Mouse (Mus musculus) CH12.LX (cell line): ENCODE results near the gene Efnb2. TPM values are rescaled to one million over a fixed set of nuclear protein-coding genes. Genes with fewer than 3 reads are reported as not detected.

Experiments used
- DNase-seq: peaks from one replicate; pipeline ENCODE4 v3.0.0-alpha.2; 2013; ENCODE audit errors: extremely low read depth
- H3K27ac ChIP-seq: 2 replicates; pipeline ENCODE4 v1.5.1; 2012; ENCODE audit warnings: low read depth, mild to moderate bottlenecking, control low read depth, moderate library complexity; ENCODE audit not compliant: insufficient read depth
- H3K27me3 ChIP-seq: replicated peaks from 2 replicates; pipeline ENCODE3; 2012; ENCODE audit warnings: inconsistent platforms
- H3K36me3 ChIP-seq, 2 experiments: replicated peaks in 1 of 2; 2 replicates each; pipeline versions ENCODE3 to v1.6.1; 2012; ENCODE audit warnings: inconsistent platforms in 1 of 2, low read length in 1 of 2, mild to moderate bottlenecking in 1 of 2, mixed read lengths in 1 of 2, moderate library complexity in 1 of 2; ENCODE audit not compliant: control insufficient read depth in 1 of 2, insufficient read depth in 1 of 2
- H3K4me1 ChIP-seq, 2 experiments: 2 replicates each; pipeline ENCODE4 v1.6.1; 2012; ENCODE audit warnings: inconsistent platforms in 1 of 2, moderate library complexity in 1 of 2; ENCODE audit not compliant: insufficient read depth in 2 of 2, control insufficient read depth in 1 of 2
- H3K4me2 ChIP-seq: 2 replicates; pipeline ENCODE4 v1.6.1; 2012; ENCODE audit warnings: low read depth, mild to moderate bottlenecking, control low read depth; ENCODE audit not compliant: poor library complexity, insufficient read depth, severe bottlenecking
- H3K4me3 ChIP-seq, 3 experiments: fragments of 150-350 bp in 1 of 3; sonication (generic) in 1 of 3; replicated peaks in 1 of 3; 2 replicates each; pipeline versions ENCODE3 to v1.5.1; 2011 to 2012; ENCODE audit warnings: low read depth in 2 of 3, low read length in 2 of 3, mild to moderate bottlenecking in 2 of 3, moderate library complexity in 2 of 3, control low read depth in 1 of 3, improper control_type of control experiment in 1 of 3, inconsistent platforms in 1 of 3, mixed read lengths in 1 of 3; ENCODE audit not compliant: poor library complexity in 1 of 3
- H3K79me2 ChIP-seq: replicated peaks from 2 replicates; pipeline ENCODE4 v1.6.1; 2012; ENCODE audit warnings: mild to moderate bottlenecking, moderate library complexity; ENCODE audit not compliant: control insufficient read depth, poor library complexity, insufficient read depth, severe bottlenecking; ENCODE audit errors: extremely low read depth
- H3K9ac ChIP-seq: 2 replicates; pipeline ENCODE4 v1.6.1; 2012; ENCODE audit warnings: low read depth, mild to moderate bottlenecking, control low read depth, moderate library complexity; ENCODE audit not compliant: insufficient read depth
- H3K9me3 ChIP-seq: replicated peaks from 2 replicates; pipeline ENCODE3; 2012; ENCODE audit warnings: low read length, inconsistent platforms, mixed read lengths
- CHD1 ChIP-seq: IDR thresholded peaks from 2 replicates; pipeline ENCODE4 v1.6.1; 2012; ENCODE audit warnings: low read depth, low read length, improper control_type of control experiment, inconsistent platforms
- CHD2 ChIP-seq: IDR thresholded peaks from 2 replicates; pipeline ENCODE4 v1.6.1; 2011; ENCODE audit warnings: low read length, improper control_type of control experiment
- CTCF ChIP-seq, 2 experiments: IDR thresholded peaks in 1 of 2; conservative IDR thresholded peaks in 1 of 2; 2 replicates each; pipeline ENCODE4 v1.5.1; 2011 to 2012; ENCODE audit warnings: low read depth in 2 of 2, low read length in 2 of 2, improper control_type of control experiment in 1 of 2, inconsistent platforms in 1 of 2, mild to moderate bottlenecking in 1 of 2, moderate library complexity in 1 of 2
- E2F4 ChIP-seq: IDR thresholded peaks from 2 replicates; pipeline ENCODE4 v1.6.1; 2011; ENCODE audit warnings: low read depth, low read length, improper control_type of control experiment; ENCODE audit not compliant: insufficient replicate concordance
- ELF1 ChIP-seq: IDR thresholded peaks from 2 replicates; pipeline ENCODE4 v1.6.1; 2014; ENCODE audit warnings: low read depth, mild to moderate bottlenecking, inconsistent platforms, low read length, improper control_type of control experiment
- EP300 ChIP-seq: IDR thresholded peaks from 2 replicates; pipeline ENCODE4 v1.6.1; 2011; ENCODE audit warnings: low read length, improper control_type of control experiment
- IRF4 ChIP-seq: IDR thresholded peaks from 2 replicates; pipeline ENCODE4 v1.6.1; 2014; ENCODE audit warnings: low read depth, mild to moderate bottlenecking, inconsistent platforms, low read length, improper control_type of control experiment
- JUN ChIP-seq: IDR thresholded peaks from 2 replicates; pipeline ENCODE4 v1.6.1; 2011; ENCODE audit warnings: low read depth, mild to moderate bottlenecking, low read length, improper control_type of control experiment, moderate library complexity; ENCODE audit not compliant: insufficient read depth
- KAT2A ChIP-seq: IDR thresholded peaks from 2 replicates; pipeline ENCODE4 v1.6.1; 2012; ENCODE audit warnings: low read length, improper control_type of control experiment, inconsistent platforms; ENCODE audit not compliant: insufficient replicate concordance
- MAX ChIP-seq: IDR thresholded peaks from 2 replicates; pipeline ENCODE4 v1.6.1; 2011; ENCODE audit warnings: low read length, improper control_type of control experiment
- MAZ ChIP-seq: IDR thresholded peaks from 2 replicates; pipeline ENCODE4 v1.6.1; 2012; ENCODE audit warnings: low read depth, mild to moderate bottlenecking, inconsistent platforms, low read length, improper control_type of control experiment, moderate library complexity
- MEF2A ChIP-seq: IDR thresholded peaks from 2 replicates; pipeline ENCODE4 v1.6.1; 2014; ENCODE audit warnings: low read depth, mild to moderate bottlenecking, inconsistent platforms, low read length, improper control_type of control experiment, borderline replicate concordance
- MYC ChIP-seq: IDR thresholded peaks from 2 replicates; pipeline ENCODE4 v1.6.1; 2011; ENCODE audit warnings: low read depth, mild to moderate bottlenecking, improper control_type of control experiment, low read length
- NELFE ChIP-seq: IDR thresholded peaks from 2 replicates; pipeline ENCODE4 v1.6.1; 2011; ENCODE audit warnings: low read depth, low read length, improper control_type of control experiment
- PAX5 ChIP-seq: IDR thresholded peaks from 2 replicates; pipeline ENCODE4 v1.6.1; 2012; ENCODE audit warnings: low read length, inconsistent platforms, mixed read lengths
- POLR2A ChIP-seq: IDR thresholded peaks from 2 replicates; pipeline ENCODE4 v1.6.1; 2011; ENCODE audit warnings: low read depth, mild to moderate bottlenecking, improper control_type of control experiment, low read length
- RAD21 ChIP-seq: IDR thresholded peaks from 2 replicates; pipeline ENCODE4 v1.6.1; 2011; ENCODE audit warnings: low read depth, mild to moderate bottlenecking, low read length, improper control_type of control experiment, moderate library complexity
- RCOR1 ChIP-seq: conservative IDR thresholded peaks from 2 replicates; pipeline ENCODE4 v1.6.1; 2012; ENCODE audit warnings: low read depth, mild to moderate bottlenecking, inconsistent platforms, low read length, improper control_type of control experiment
- SIN3A ChIP-seq: IDR thresholded peaks from 2 replicates; pipeline ENCODE4 v1.6.1; 2012; ENCODE audit warnings: low read length, improper control_type of control experiment, inconsistent platforms
- TBP ChIP-seq: conservative IDR thresholded peaks from 2 replicates; pipeline ENCODE4 v1.6.1; 2011; ENCODE audit warnings: low read depth, low read length, improper control_type of control experiment
- TCF12 ChIP-seq: IDR thresholded peaks from 2 replicates; pipeline ENCODE4 v1.6.1; 2014; ENCODE audit warnings: low read depth, mild to moderate bottlenecking, inconsistent platforms, low read length, improper control_type of control experiment
- USF1 ChIP-seq: IDR thresholded peaks from 2 replicates; pipeline ENCODE4 v1.6.1; 2014; ENCODE audit warnings: low read depth, mild to moderate bottlenecking, inconsistent platforms, low read length, improper control_type of control experiment
- USF2 ChIP-seq: conservative IDR thresholded peaks from 2 replicates; pipeline ENCODE4 v1.6.1; 2011; ENCODE audit warnings: low read depth, low read length, improper control_type of control experiment
- ZC3H11A ChIP-seq: IDR thresholded peaks from 2 replicates; pipeline ENCODE4 v1.6.1; 2012; ENCODE audit warnings: low read depth, mild to moderate bottlenecking, inconsistent platforms, low read length, improper control_type of control experiment
- ZKSCAN1 ChIP-seq: IDR thresholded peaks from 2 replicates; pipeline ENCODE4 v1.6.1; 2012; ENCODE audit warnings: low read depth, inconsistent platforms, low read length, improper control_type of control experiment, borderline replicate concordance
- ZNF384 ChIP-seq: IDR thresholded peaks from 2 replicates; pipeline ENCODE4 v1.6.1; 2012; ENCODE audit warnings: low read depth, low read length, improper control_type of control experiment, inconsistent platforms
- dilution Hi-C: fragments of 300-500 bp; cut with MboI; formaldehyde crosslinking; loops from 2 replicates; pipeline ENCODE4 v1.14.3; 2020; ENCODE audit warnings: low sequenced_read_pairs; ENCODE audit not compliant: extremely low pct_unique_long_range_greater_than_20kb, extremely low pct_ligation_motif_present
- in situ Hi-C: fragments of 300-500 bp; cut with MboI; formaldehyde crosslinking; loops from 3 replicates; pipeline ENCODE4 v1.14.3; 2019; ENCODE audit warnings: low sequenced_read_pairs, low pct_ligation_motif_present, low pct_unique_long_range_greater_than_20kb, mixed read lengths
- polyA plus RNA-seq: library from polyadenylated mRNA; unstranded; fragments of >175 nt; gene quantifications from 2 replicates; pipeline ENCODE4 v1.2.1, GENCODE M21; 2012; ENCODE audit warnings: low read depth; ENCODE audit not compliant: insufficient read length
- total RNA-seq, 2 experiments: library from RNA; depleted of rRNA; stranded (reverse); fragments of 300-350 nt in 1 of 2; fragments of >200 nt in 1 of 2; gene quantifications; 2 replicates each; pipeline ENCODE4 v1.2.3; 2012 to 2014

Efnb2 gene
- total and polyA plus RNA-seq, 3 experiments: 0.06 to 0.25 TPM; not detected in 1

- TF ChIP-seq PAX5 (no peak), CHD2 (no peak)
Observed at GRCm38 (mm10) chr8:8644160-8644915, 16.7 kb downstream of the Efnb2 start (continued).

GRCm38 (mm10) chr8:8640264-8640588 is 20.8 kb downstream of the Efnb2 start:
- in situ Hi-C loops: no loop called here
- H3K4me2 ChIP-seq: no peak overlapping the region
- TF ChIP-seq ZKSCAN1 (no peak), USF2 (no peak), USF1 (no peak), JUN (no peak), CTCF (conservative IDR thresholded peaks at IDR 0.05 in 1 of 2, IDR thresholded peaks at IDR 0.05 in 1 of 2; ENCODE audit: low read depth in 2 of 2, low read length in 2 of 2) (no peak), MAZ (no peak), TBP (no peak), MEF2A (no peak), PAX5 (no peak), KAT2A (no peak)
- TF ChIP-seq, all 38 proteins: peak for 0
- dilution Hi-C loops: no loop called here
- Histone ChIP-seq H3K4me3 (no peak overlapping the region), H3K79me2 (no peaks in the 10 kb centered on the region), H3K36me3 (no peaks in the 10 kb centered on the region), H3K27ac (no peak overlapping the region), H3K9me3 (peaks cover 40% of the 10 kb centered on the region), H3K27me3 (no peaks in the 10 kb centered on the region), H3K4me1 (no peaks in the 10 kb centered on the region), H3K9ac (no peak overlapping the region)
- no peak for DNase-seq

DNA sequence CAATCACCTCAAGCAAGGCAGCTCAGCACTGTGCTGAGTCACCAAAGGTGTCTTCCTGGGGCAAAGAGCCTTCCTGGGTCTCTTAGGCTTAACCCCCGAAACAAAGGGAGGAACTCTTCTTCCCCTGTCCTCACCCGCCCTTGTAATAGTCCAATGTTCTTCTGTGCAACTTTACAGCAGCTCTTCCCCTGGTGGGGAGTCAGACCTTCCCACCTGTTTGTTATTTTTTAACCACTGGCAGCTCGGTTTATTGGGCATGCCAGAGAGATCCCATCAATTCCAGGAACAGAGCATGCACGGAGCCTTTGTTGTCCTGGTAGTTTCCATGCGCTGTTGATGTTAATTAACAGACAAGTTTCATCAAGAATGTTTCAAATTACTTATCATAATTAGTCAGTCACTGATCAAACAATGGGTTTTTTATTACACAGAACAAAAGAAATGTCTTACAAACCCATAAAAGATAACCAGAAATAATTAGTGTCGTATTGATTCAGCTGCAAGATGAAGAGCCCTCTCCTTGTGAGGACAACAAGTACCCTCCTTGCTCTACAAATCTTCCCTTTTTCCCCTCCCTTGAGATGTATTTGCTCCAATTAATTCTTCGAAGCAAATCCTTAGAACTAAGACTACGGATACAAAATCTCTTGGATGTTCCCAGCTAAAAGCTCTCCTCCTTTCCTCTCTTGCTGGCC is 21.3 kb downstream of the Efnb2 start:
- no peak for TF ChIP-seq CHD1
- no peak for TF ChIP-seq MAX
- TF ChIP-seq ZNF384: no peak
- no peak for TF ChIP-seq MAZ
- no peak for TF ChIP-seq TCF12
- TF ChIP-seq RCOR1: no peak
- TF ChIP-seq RAD21: no peak
- TF ChIP-seq IRF4: no peak
- TF ChIP-seq PAX5: no peak
- no peak for TF ChIP-seq ELF1
- TF ChIP-seq USF1: no peak
- TF ChIP-seq ZC3H11A: no peak
- no peak for TF ChIP-seq MYC
- no peak for TF ChIP-seq E2F4
- TF ChIP-seq EP300: no peak
- no peak for TF ChIP-seq ZKSCAN1
- no peak for TF ChIP-seq POLR2A
- no peak for TF ChIP-seq MEF2A
- TF ChIP-seq SIN3A: no peak
- no peak for TF ChIP-seq NELFE
- dilution Hi-C loops: no loop called here
- H3K9me3 ChIP-seq: peaks cover 41% of the 10 kb centered on the region
- H3K4me2 ChIP-seq: no peak overlapping the region
- H3K4me3 ChIP-seq: no peak overlapping the region
- no peak overlapping the region for H3K27ac ChIP-seq
- H3K36me3 ChIP-seq: no peaks in the 10 kb centered on the region
- in situ Hi-C loops: no loop called here
- no peaks in the 10 kb centered on the region for H3K79me2 ChIP-seq
- DNase-seq: no peak
- no peaks in the 10 kb centered on the region for H3K4me1 ChIP-seq
- no peak overlapping the region for H3K9ac ChIP-seq
- no peaks in the 10 kb centered on the region for H3K27me3 ChIP-seq
